Mouse (Mus musculus) CD8-positive naive resting alpha-beta T cell, adult 2 months (primary cell): ENCODE measurements around the gene Apba3.

Experiments used
- DNase-seq, 2 experiments: peaks; one replicate each; pipeline ENCODE4 v3.0.0; 2022; ENCODE audit warnings: low read depth in 2 of 2, low spot score in 2 of 2

Apba3 gene

GRCm38 (mm10) chr10:81249442-81249841 lies 17.3 kb upstream of the Apba3 start:
- DNase-seq: no peak

GRCm38 (mm10) chr10:81252424-81253419 lies 14.0 kb upstream of the Apba3 start, which contains the start of gene Matk:
TSS of gene Matk (plus strand) at chr10:81252935.
- DNase-seq: peak; percentile 40 to 52

GRCm38 (mm10) chr10:81254886-81255285 lies 11.9 kb upstream of the Apba3 start:
- no peak for DNase-seq

GRCm38 (mm10) chr10:81257158-81258039 lies 9.4 kb upstream of the Apba3 start:
- DNase-seq: no peak

- no peak for DNase-seq
Measured at GRCm38 (mm10) chr10:81259225-81259884, 7.4 kb upstream of the Apba3 start.

GRCm38 (mm10) chr10:81261025-81261424 lies 5.7 kb upstream of the Apba3 start:
- DNase-seq: no peak

- no peak for DNase-seq
Measured at GRCm38 (mm10) chr10:81265540-81265939, 1.2 kb upstream of the Apba3 start.

- peak in 1 of 2 experiments; percentile 52 for DNase-seq
Measured at GRCm38 (mm10) chr10:81268056-81268455, 1.3 kb downstream of the Apba3 start.

GRCm38 (mm10) chr10:81268643-81269412 lies 2.1 kb downstream of the Apba3 start:
- no peak for DNase-seq

- no peak for DNase-seq
Measured at GRCm38 (mm10) chr10:81272356-81272755, 5.6 kb downstream of the Apba3 start.

GRCm38 (mm10) chr10:81273842-81274241 lies 7.1 kb downstream of the Apba3 start:
- no peak for DNase-seq

GRCm38 (mm10) chr10:81277676-81278075 lies 10.9 kb downstream of the Apba3 start:
- DNase-seq: no peak

- DNase-seq: no peak
Measured at GRCm38 (mm10) chr10:81279496-81279895, 12.7 kb downstream of the Apba3 start.

GRCm38 (mm10) chr10:81284189-81284588 lies 17.4 kb downstream of the Apba3 start:
- no peak for DNase-seq

- no peak for DNase-seq
Measured at GRCm38 (mm10) chr10:81284719-81285118, 18.0 kb downstream of the Apba3 start.

GRCm38 (mm10) chr10:81285694-81286450 lies 19.1 kb downstream of the Apba3 start:
- peak; percentile 85 to 91 for DNase-seq

GRCm38 (mm10) chr10:81286586-81286985 lies 19.8 kb downstream of the Apba3 start:
- no peak for DNase-seq

GRCm38 (mm10) chr10:81287513-81288157 lies 20.9 kb downstream of the Apba3 start:
- DNase-seq: peak; percentile 71 to 79

GRCm38 (mm10) chr10:81288601-81289000 lies 21.8 kb downstream of the Apba3 start:
- DNase-seq: peak in 1 of 2 experiments; percentile 47
